Mouse (Mus musculus): ENCODE data around the gene Cyb561d2. TPM values are rescaled to one million over a fixed set of nuclear protein-coding genes. Genes with fewer than 3 reads are reported as not detected.

Gene Cyb561d2
- polyA plus RNA-seq, 1 experiment: 27.0 TPM

DNA sequence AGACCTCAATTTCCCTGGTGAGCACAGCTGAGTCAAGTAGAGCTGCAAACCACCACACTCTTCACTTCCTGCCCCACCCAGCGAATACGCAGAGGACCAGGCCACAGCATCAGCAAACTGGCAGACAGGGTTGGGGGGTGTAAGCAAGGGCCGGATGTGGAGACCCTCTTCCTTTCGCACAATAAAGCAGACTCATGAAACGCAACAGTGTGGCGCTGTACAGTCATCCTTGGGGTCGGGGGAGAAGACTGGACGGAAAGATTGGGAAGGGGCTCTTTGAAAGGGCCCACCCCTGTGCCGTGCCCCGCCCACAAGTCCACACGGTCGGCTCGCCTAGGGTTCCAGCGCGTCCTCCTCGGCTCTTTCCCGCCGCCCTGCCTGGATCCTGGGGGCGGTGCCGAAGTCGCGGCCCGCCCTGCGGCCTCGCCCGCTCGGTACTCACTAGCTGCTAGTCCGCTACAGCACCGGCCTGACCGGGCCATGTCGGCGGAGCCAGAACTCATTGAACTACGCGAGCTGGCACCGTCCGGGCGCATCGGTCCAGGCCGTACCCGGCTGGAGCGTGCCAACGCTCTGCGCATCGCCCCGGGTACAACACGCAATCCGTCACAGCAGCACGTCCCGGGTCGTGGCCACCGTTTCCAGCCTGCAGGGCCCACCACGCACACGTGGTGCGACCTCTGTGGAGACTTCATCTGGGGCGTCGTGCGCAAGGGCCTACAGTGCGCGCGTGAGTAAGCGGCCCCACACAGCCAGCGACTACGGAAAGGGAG is 9.3 kb upstream of the Cyb561d2 start, which contains the start of gene Rassf1:
Gene Rassf1, plus strand, starts transcription at position 439 of the 773 bp plus-strand sequence.
- no peak for DNase-seq (ENCODE audit: extremely low spot score in 1 of 2, low spot score in 1 of 2)

- no peak for DNase-seq (ENCODE audit: extremely low spot score in 1 of 2, low spot score in 1 of 2)
Measured at GRCm38 (mm10) chr9:107550491-107551116, 8.6 kb upstream of the Cyb561d2 start.

GRCm38 (mm10) chr9:107549297-107550074 is 7.5 kb upstream of the Cyb561d2 start:
- DNase-seq (ENCODE audit: extremely low spot score in 1 of 2, low spot score in 1 of 2): no peak

DNA sequence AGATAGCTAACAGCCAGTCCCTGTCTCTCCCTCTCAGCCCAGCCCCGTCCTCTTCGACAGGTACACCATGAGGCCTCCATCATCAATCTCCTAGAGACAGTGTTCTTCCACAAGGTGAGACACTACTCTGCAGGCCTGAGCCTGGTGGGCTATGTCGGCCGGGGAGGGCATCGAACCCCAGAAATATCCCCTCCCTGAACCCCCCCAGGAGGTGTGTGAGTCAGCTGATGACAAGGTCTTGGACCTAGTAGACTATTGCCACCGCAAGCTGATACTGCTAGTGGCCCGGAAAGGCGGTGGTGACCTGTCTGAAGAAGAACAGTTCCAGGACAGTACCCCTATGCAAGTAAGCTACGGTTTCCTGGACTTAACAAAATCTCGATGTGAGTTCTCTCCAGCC is 6.8 kb upstream of the Cyb561d2 start:
- no peak for DNase-seq (ENCODE audit: extremely low spot score in 1 of 2, low spot score in 1 of 2)

DNA sequence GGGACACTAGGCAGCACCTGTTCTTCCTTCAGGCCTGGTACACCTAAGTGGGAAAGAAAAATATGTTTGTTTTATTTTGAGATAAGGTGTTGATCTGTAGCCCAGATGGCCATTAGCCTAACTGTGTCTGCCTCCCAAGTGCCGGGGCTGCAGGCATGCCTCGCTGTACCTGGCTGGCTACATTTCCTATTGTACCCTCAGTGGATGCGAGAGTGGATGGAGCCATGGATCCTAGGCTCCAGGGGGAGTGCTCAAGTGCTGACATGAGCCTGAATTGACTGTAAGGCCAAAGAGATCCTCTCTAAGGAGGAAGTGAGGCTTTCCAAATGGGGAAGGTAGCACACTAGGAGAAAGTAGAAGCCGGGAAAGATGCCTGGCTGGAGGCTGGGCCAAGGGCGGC is 6.0 kb upstream of the Cyb561d2 start:
- DNase-seq (ENCODE audit: extremely low spot score in 1 of 2, low spot score in 1 of 2): no peak

- peak; percentile 83 to 92 for DNase-seq (ENCODE audit: extremely low spot score in 1 of 2, low spot score in 1 of 2)
Measured at GRCm38 (mm10) chr9:107547026-107547425, 5.0 kb upstream of the Cyb561d2 start, which contains the start of gene Zmynd10. Gene Zmynd10 (plus strand): TSS chr9:107547298.

DNA sequence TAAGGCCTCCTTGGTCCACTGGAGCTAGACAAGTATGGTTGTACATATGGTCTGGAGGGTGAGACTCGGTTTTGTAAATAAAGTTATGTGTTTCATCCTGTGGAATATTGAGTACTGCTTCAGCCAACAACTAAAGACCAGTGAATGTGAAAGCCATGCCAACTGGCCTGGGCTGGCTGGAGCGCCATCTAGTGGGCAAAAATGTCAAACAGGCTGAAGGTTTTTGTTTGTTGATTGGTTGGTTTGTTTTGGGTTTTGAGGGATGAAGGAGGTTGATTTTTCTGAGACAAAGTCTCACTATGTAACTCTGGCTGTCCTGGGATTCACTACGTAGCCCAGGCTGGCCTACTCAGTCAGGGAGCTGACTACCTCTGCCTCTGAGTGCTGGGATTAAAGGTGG is 3.6 kb upstream of the Cyb561d2 start:
- DNase-seq (ENCODE audit: extremely low spot score in 1 of 2, low spot score in 1 of 2): peak in 1 of 2 experiments; percentile 86

DNA sequence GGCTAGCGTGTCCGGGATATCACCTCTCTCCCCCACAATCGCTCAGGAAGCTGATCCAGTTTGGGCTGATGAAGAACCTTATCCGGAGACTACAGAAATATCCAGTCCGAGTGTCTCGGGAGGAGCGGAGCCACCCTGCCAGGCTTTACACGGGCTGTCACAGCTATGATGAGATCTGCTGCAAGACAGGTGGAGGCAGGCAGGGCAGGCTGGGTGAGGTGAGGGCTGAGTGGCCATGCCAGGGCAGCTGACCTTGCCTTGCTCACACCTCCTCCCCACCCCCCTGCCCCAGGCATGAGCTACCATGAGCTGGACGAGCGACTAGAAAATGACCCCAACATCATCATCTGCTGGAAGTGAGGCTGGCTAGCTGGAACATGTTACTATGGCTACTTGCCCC is 3.2 kb upstream of the Cyb561d2 start:
- no peak for DNase-seq (ENCODE audit: extremely low spot score in 1 of 2, low spot score in 1 of 2)

GRCm38 (mm10) chr9:107544729-107545128 is 2.7 kb upstream of the Cyb561d2 start:
- no peak for DNase-seq (ENCODE audit: extremely low spot score in 1 of 2, low spot score in 1 of 2)

GRCm38 (mm10) chr9:107544196-107544700 is 2.3 kb upstream of the Cyb561d2 start:
- DNase-seq (ENCODE audit: extremely low spot score in 1 of 2, low spot score in 1 of 2): no peak

DNA sequence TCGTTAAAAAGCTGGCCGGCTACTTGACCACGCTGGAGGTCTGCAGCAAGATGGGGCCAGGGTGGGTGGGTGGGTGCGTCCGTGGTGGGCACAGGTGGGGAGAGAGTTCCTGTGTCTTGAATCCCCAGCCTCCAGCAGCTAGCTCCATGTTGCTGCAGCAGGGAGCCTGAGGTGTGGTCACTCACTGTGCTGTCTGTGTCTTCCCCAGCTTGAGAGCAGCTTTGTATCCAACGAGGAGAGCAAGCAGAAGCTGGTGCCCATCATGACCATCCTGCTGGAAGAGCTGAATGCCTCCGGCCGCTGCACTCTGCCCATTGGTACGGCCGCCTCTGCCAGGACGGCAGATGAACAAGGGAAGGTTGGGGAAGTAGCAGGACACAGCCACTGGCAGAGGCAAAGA is 1.3 kb upstream of the Cyb561d2 start:
- no peak for DNase-seq (ENCODE audit: extremely low spot score in 1 of 2, low spot score in 1 of 2)

GRCm38 (mm10) chr9:107542721-107543120 is 728 bp upstream of the Cyb561d2 start:
- DNase-seq (ENCODE audit: extremely low spot score in 1 of 2, low spot score in 1 of 2): no peak

GRCm38 (mm10) chr9:107542352-107542686 is 326 bp upstream of the Cyb561d2 start:
- DNase-seq (ENCODE audit: extremely low spot score in 1 of 2, low spot score in 1 of 2): no peak

- no peak for DNase-seq (ENCODE audit: extremely low spot score in 1 of 2, low spot score in 1 of 2)
Measured at GRCm38 (mm10) chr9:107541005-107541404, 988 bp downstream of the Cyb561d2 start.

GRCm38 (mm10) chr9:107540420-107540819 is 1.6 kb downstream of the Cyb561d2 start:
- DNase-seq (ENCODE audit: extremely low spot score in 1 of 2, low spot score in 1 of 2): no peak

GRCm38 (mm10) chr9:107539940-107540339 is 2.1 kb downstream of the Cyb561d2 start:
- no peak for DNase-seq (ENCODE audit: extremely low spot score in 1 of 2, low spot score in 1 of 2)

DNA sequence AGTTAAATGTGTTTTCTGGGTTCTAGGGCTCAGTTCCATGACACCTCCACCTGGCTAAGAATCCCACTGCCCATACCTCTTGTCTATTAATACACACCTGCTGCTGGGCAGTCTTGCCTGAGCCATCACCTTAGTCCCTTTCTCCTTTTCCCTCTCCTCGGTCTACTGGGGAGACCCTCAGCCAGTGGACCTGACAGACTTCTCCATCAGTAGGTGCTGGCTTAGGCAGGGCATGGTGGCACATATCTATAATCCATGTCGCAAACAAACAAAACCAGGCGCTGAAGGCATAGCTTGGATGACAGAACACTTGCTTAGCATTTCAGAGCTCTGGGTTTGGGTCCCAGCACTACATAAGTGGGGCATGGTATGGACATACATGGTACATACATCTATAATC is 3.3 kb downstream of the Cyb561d2 start:
- no peak for DNase-seq (ENCODE audit: extremely low spot score in 1 of 2, low spot score in 1 of 2)

GRCm38 (mm10) chr9:107538231-107538630 is 3.8 kb downstream of the Cyb561d2 start:
- DNase-seq (ENCODE audit: extremely low spot score in 1 of 2, low spot score in 1 of 2): no peak

GRCm38 (mm10) chr9:107534408-107535202 is 7.4 kb downstream of the Cyb561d2 start:
- DNase-seq (ENCODE audit: extremely low spot score in 1 of 2, low spot score in 1 of 2): no peak

- peak; percentile 96 to 97 for DNase-seq (ENCODE audit: extremely low spot score in 1 of 2, low spot score in 1 of 2)
Measured at GRCm38 (mm10) chr9:107533791-107534407, 8.1 kb downstream of the Cyb561d2 start, which contains the start of gene Tmem115. Gene Tmem115 (plus strand): TSS chr9:107533945.

Measured in frontal cortex, adult 2 months (tissue).